Mouse (Mus musculus) embryonic facial prominence, embryonic 11.5 days (tissue): Measurements from ENCODE around the gene Fabp2. TPM values are rescaled to one million over a fixed set of nuclear protein-coding genes. Genes with fewer than 3 reads are reported as not detected.

Experiments used
- ATAC-seq: fragments of 200-750 bp; cut with Nextera tagmentation; replicated peaks from 2 replicates; pipeline ENCODE4 v1.8.0; 2017; ENCODE audit warnings: low read depth; ENCODE audit not compliant: insufficient number of reproducible peaks, low FRiP score, low TSS enrichment
- DNase-seq: peaks from one replicate; pipeline ENCODE4 v3.0.0-alpha.2; 2015; ENCODE audit warnings: low spot score
- H3K27ac ChIP-seq: fragments of 300-500 bp; sonication (generic); replicated peaks from 2 replicates; pipeline ENCODE4 v1.5.1; 2014; ENCODE audit warnings: mild to moderate bottlenecking, low read depth, low read length, control low read depth
- H3K27me3 ChIP-seq: fragments of 300-500 bp; sonication (generic); 2 replicates; pipeline ENCODE4 v1.6.1; 2014; ENCODE audit warnings: mild to moderate bottlenecking, low read length, moderate library complexity, mixed read lengths; ENCODE audit not compliant: control insufficient read depth, insufficient read depth
- H3K36me3 ChIP-seq: fragments of 300-500 bp; sonication (generic); replicated peaks from 2 replicates; pipeline ENCODE4 v1.6.1; 2014; ENCODE audit warnings: low read depth, mild to moderate bottlenecking, low read length, moderate library complexity, mixed read lengths; ENCODE audit not compliant: control insufficient read depth, insufficient read depth
- H3K4me1 ChIP-seq: fragments of 300-500 bp; sonication (generic); 2 replicates; pipeline ENCODE4 v1.6.1; 2014; ENCODE audit warnings: low read length, mixed read lengths; ENCODE audit not compliant: control insufficient read depth, insufficient read depth
- H3K4me2 ChIP-seq: fragments of 300-500 bp; sonication (generic); 2 replicates; pipeline ENCODE4 v1.6.1; 2014; ENCODE audit warnings: low read depth, mild to moderate bottlenecking, control low read depth, low read length, moderate library complexity
- H3K4me3 ChIP-seq: fragments of 300-500 bp; sonication (generic); 2 replicates; pipeline ENCODE4 v1.5.1; 2014; ENCODE audit warnings: low read depth, low read length, control low read depth
- H3K9ac ChIP-seq: fragments of 300-500 bp; sonication (generic); replicated peaks from 2 replicates; pipeline ENCODE4 v1.6.1; 2014; ENCODE audit warnings: mild to moderate bottlenecking, control low read depth, low read length
- H3K9me3 ChIP-seq: fragments of 300-500 bp; sonication (generic); replicated peaks from 2 replicates; pipeline ENCODE4 v1.6.1; 2016; ENCODE audit warnings: mild to moderate bottlenecking, low read length, inconsistent platforms, mixed read lengths; ENCODE audit not compliant: control insufficient read depth
- WGBS: fragments of 180-500 bp; shearing (Covaris S2); extraction: QIAGEN DNeasy Blood & Tissue Kit; methylation state at CpG from one replicate; pipeline ENCODE4 v1.1.7; 2014; 5-methylcytosine and 5-hydroxymethylcytosine counted together
- polyA plus RNA-seq: library from polyadenylated mRNA; unstranded; fragments of >200 nt; fragmentation: Nextera tagmentation; extraction: Ambion mirVana; gene quantifications from 2 replicates; pipeline ENCODE4 v1.2.1, GENCODE M21; 2014

The Fabp2 gene
- polyA plus RNA-seq = not detected in 2 replicates

DNA sequence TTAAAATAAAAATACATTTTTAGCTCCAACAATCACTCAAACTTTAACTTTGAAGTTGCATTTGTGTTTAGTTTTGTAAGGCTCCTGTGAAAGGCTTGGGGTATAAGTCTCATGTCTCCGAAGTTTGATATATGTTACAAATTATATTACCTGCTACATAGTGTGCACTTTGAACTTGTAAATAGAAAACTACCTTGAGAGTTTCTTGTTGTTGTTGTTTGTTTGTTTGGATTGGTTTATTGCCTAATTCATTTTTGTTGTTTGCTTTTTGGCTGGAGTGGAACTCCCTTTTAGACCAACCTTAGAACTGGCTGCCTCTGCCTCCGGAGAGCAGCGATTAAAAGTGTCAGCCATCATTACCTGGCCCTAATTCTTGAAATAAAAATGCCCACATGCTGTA lies at the start of gene Fabp2:
Gene Fabp2 (plus strand): TSS at position 301 of the 400 bp plus-strand sequence.
- Histone ChIP-seq H3K4me2 (no peak within 1 kb of the TSS), H3K27ac (no peak within 1 kb of the TSS), H3K9me3 (no peaks in the 10 kb centered on the region), H3K4me1 (no peaks in the 10 kb centered on the region), H3K27me3 (no peaks in the 10 kb centered on the region), H3K9ac (no peak within 1 kb of the TSS), H3K4me3 (no peak within 1 kb of the TSS), H3K36me3 (no peaks in the 10 kb centered on the region)
- DNase-seq (no peak), ATAC-seq (no peak)
- 91% methylated on average over 3 of the region's 3 CpGs for WGBS

DNA sequence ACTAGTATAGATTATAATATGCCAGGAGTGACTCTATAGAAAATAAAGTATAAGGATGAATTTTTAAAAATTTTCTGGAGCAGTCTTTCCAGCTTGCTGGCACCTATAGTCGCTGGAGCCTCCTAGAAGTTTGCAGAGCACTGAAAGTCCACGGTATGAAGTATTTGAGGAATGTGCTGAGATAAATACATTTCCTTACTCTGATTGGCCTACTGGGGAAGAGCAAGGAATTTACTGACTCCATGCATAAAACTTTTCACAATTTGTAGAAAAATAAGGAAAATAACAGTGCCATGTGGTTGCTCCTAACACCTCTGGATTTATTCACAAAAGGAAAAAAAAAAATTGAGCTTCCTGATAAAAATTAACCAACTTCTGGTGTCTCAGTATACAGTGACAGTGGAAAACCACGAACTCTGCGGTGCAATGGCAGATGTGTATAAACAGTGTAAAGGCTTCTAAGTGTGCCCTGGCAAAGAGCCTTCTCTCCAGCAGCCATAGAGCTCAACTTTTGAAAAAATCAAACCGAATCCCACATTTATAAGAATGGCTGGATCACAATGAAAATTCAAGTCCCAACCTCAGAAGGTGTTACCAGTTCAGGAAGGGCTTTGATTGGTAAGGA lies 46.4 kb upstream of the Fabp2 start:
- no peaks in the 10 kb centered on the region for H3K4me1 ChIP-seq
- ATAC-seq (no peak), DNase-seq (no peak)
- H3K4me3 ChIP-seq = no peak overlapping the region
- H3K9me3 ChIP-seq = no peaks in the 10 kb centered on the region
- H3K36me3 ChIP-seq = no peaks in the 10 kb centered on the region
- 80% methylated on average over 5 of the region's 5 CpGs for WGBS
- H3K9ac ChIP-seq = no peak overlapping the region
- no peak overlapping the region for H3K27ac ChIP-seq
- H3K27me3 ChIP-seq = no peaks in the 10 kb centered on the region
- no peak overlapping the region for H3K4me2 ChIP-seq

DNA sequence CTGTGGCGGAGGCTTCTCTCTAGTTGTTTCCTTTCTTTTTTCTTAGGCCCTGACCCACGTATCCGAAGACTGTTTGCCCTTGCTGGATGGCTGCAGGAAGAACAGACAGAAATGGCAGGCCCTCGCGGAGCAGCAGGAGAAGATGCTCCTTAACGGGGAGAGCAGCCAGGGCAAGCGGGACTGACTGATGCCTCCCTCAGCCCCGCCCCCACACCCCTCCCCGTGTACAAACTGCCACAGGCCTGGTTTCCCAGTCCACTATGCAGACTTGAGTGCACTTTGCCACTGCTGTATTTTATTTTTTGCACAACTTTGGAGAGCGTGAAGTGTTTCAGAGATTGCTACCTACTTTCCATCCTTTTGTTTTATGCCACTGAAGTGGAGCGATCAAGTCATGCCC lies 39.7 kb upstream of the Fabp2 start:
- DNase-seq (no peak), ATAC-seq (no peak)
- Histone ChIP-seq H3K27me3 (no peaks in the 10 kb centered on the region), H3K4me1 (no peaks in the 10 kb centered on the region), H3K9me3 (no peaks in the 10 kb centered on the region), H3K9ac (no peak overlapping the region), H3K27ac (no peak overlapping the region), H3K36me3 (no peaks in the 10 kb centered on the region), H3K4me3 (no peak overlapping the region), H3K4me2 (no peak overlapping the region)
- 52% methylated on average over 11 of the region's 11 CpGs for WGBS

DNA sequence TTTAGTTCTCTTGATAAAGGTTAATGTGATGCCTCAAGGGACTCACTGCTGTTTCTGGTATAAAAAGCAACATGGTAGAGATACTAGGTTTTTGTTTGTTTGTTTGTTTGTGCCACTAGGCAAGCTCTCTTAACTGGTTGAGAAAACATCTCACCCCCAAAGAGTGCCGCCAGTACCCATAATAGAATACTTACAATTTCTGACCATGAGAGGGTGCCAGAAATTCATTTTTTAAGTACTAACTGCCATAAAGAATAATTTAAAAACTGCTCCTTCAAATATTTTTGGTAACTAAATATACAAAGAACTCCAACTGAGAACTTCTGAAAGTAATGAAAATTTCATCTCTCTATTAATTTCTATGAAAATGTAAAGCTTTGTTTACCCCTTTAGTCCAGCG lies 35.0 kb upstream of the Fabp2 start:
- DNase-seq (no peak), ATAC-seq (no peak)
- no peaks in the 10 kb centered on the region for H3K27me3 ChIP-seq
- 83% methylated on average over 2 of the region's 2 CpGs for WGBS
- no peaks in the 10 kb centered on the region for H3K36me3 ChIP-seq
- H3K9ac ChIP-seq = no peak overlapping the region
- no peak overlapping the region for H3K4me3 ChIP-seq
- H3K27ac ChIP-seq = no peak overlapping the region
- H3K4me2 ChIP-seq = no peak overlapping the region
- no peaks in the 10 kb centered on the region for H3K4me1 ChIP-seq
- no peaks in the 10 kb centered on the region for H3K9me3 ChIP-seq

DNA sequence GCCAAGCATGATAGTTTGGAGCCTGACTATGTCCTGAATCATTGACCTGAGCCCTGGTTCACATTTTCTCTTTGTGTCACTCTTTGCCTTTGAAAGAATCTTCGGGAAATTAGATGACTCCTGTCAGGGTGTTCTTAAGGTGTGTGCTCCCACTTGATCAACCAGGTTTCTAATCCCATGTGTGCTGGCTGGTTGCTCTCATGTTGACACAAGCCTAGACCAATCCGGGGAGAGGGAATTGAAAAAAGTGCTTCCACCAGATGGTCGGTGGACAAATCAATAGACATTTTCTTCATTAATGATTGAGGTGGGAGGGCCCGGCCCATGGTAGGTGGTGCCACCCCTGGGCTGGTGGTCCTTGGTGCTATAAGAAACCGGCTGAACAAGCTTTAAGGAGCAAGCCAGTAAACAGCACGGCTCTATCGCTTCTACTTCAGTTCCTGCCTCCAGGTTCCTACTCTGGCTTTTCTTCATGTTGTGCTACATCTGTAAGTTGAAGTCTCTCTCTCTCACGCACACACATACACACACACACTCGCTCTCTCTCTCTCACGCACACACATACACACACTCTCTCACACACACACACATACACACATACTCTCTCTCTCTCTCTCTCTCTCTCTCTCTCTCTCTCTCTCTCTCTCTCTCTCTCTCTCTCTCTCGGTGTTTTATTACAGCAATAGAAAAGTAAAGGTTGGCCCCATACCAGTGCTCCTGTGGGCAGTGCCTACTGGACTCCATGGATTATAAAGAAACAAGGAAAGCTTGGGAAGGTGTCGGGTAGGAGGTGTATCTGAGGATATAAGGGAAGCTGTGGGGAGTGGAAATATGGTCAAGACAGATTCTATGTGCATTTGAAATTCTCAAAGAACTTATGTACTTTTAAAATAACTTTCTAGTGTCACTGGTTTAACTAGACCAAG lies 34.0 kb upstream of the Fabp2 start:
- no peak for ATAC-seq
- no peak for DNase-seq
- 84% methylated on average over 12 of the region's 12 CpGs for WGBS
- H3K36me3 ChIP-seq = no peaks in the 10 kb centered on the region
- H3K9ac ChIP-seq = no peak overlapping the region
- no peaks in the 10 kb centered on the region for H3K27me3 ChIP-seq
- no peaks in the 10 kb centered on the region for H3K4me1 ChIP-seq
- H3K9me3 ChIP-seq = no peaks in the 10 kb centered on the region
- no peak overlapping the region for H3K4me2 ChIP-seq
- no peak overlapping the region for H3K27ac ChIP-seq
- no peak overlapping the region for H3K4me3 ChIP-seq

DNA sequence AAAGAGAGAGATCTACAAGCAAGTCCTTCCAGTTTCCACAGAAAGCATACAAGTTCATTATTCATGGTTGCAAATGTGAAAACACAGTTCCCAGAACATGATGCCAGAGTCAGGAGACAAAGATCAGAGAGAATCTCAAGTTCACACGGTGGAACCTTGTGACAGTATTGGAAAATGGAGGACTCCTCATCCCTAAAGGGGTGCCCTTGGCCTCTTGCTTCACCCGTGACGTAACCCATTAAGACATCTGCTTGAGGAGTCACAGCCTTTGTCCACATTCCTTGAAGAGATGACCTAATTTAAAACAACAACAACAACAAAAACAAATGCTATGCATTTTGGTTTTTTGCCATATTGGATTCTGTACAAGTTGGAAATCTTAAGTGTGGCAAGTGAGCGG lies 29.8 kb upstream of the Fabp2 start:
- no peak overlapping the region for H3K4me2 ChIP-seq
- ATAC-seq (no peak), DNase-seq (no peak)
- no peak overlapping the region for H3K27ac ChIP-seq
- no peaks in the 10 kb centered on the region for H3K36me3 ChIP-seq
- no peaks in the 10 kb centered on the region for H3K9me3 ChIP-seq
- H3K4me1 ChIP-seq = no peaks in the 10 kb centered on the region
- no peak overlapping the region for H3K4me3 ChIP-seq
- 88% methylated on average over 4 of the region's 4 CpGs for WGBS
- no peaks in the 10 kb centered on the region for H3K27me3 ChIP-seq
- no peak overlapping the region for H3K9ac ChIP-seq

DNA sequence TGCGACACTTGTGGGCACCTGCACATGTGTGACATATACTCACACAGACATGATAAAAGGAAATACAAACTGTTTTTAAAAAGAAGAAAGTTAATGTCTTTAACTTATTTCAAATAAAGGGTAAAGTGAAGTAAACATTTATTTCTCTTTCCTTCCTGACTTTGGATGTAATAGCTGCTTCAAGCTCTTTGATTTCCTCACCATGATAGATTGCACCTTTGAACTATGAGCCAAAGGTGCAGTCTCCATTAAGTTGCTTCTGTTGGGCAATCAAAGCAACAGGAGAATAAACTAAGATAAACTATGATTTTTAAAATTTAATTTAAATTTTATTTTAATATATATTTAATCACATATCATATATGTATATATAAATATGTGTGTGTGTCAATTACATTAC lies 26.6 kb upstream of the Fabp2 start:
- H3K4me2 ChIP-seq = no peak overlapping the region
- ATAC-seq (no peak), DNase-seq (no peak)
- H3K4me3 ChIP-seq = no peak overlapping the region
- H3K9ac ChIP-seq = no peak overlapping the region
- WGBS = 96% methylated on average over 1 of the region's 1 CpGs
- H3K27me3 ChIP-seq = no peaks in the 10 kb centered on the region
- no peak overlapping the region for H3K27ac ChIP-seq
- no peaks in the 10 kb centered on the region for H3K36me3 ChIP-seq
- H3K4me1 ChIP-seq = no peaks in the 10 kb centered on the region
- no peaks in the 10 kb centered on the region for H3K9me3 ChIP-seq

DNA sequence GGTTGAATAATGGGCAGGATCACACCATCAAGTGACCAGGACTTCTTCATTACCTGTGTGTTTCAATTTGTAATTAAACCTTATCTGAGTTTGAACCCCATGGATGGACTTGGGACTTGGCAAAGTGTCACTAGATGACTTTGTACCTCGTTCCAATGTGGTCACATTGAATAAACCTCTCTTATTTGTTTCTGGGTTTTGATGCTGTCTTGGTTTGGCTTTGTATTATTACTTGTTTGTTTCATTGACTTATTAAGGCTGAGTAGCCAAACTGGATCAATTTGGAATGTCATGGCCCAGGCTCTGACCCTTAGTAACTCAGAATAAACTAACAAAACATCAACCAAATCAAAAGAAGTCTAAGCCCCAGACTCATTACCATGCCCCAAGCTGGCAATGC lies 23.3 kb upstream of the Fabp2 start:
- no peak overlapping the region for H3K4me2 ChIP-seq
- no peaks in the 10 kb centered on the region for H3K9me3 ChIP-seq
- H3K27me3 ChIP-seq = no peaks in the 10 kb centered on the region
- DNase-seq (no peak), ATAC-seq (no peak)
- no peak overlapping the region for H3K4me3 ChIP-seq
- WGBS = 73% methylated on average over 1 of the region's 1 CpGs
- H3K4me1 ChIP-seq = no peaks in the 10 kb centered on the region
- H3K9ac ChIP-seq = no peak overlapping the region
- no peaks in the 10 kb centered on the region for H3K36me3 ChIP-seq
- no peak overlapping the region for H3K27ac ChIP-seq
